Mouse (Mus musculus) forebrain, embryonic 10.5 days (tissue): ENCODE data around the gene Esp38. TPM values are rescaled to one million over a fixed set of nuclear protein-coding genes. Genes with fewer than 3 reads are reported as not detected.
"Not testable (repeated sequence)": the region's sequence is repeated elsewhere in the genome, so short reads cannot be mapped to it uniquely, and the experiment has no call there.

Source experiments
- DNase-seq: peaks from one replicate; pipeline ENCODE4 v3.0.0-alpha.2; 2017; ENCODE audit warnings: low spot score; ENCODE audit errors: extremely low spot score
- H3K27ac ChIP-seq: fragments of 300-500 bp; sonication (generic); 2 replicates; pipeline ENCODE4 v1.5.1; 2016; ENCODE audit warnings: mild to moderate bottlenecking
- H3K27me3 ChIP-seq: fragments of 300-500 bp; sonication (generic); 2 replicates; pipeline ENCODE4 v1.6.1; 2016; ENCODE audit warnings: mild to moderate bottlenecking; ENCODE audit not compliant: poor library complexity, severe bottlenecking
- H3K36me3 ChIP-seq: fragments of 300-500 bp; sonication (generic); replicated peaks from 2 replicates; pipeline ENCODE4 v1.6.1; 2016; ENCODE audit warnings: mild to moderate bottlenecking, moderate library complexity
- H3K4me1 ChIP-seq: fragments of 300-500 bp; sonication (generic); 2 replicates; pipeline ENCODE4 v1.6.1; 2016
- H3K4me3 ChIP-seq: fragments of 300-500 bp; sonication (generic); 2 replicates; pipeline ENCODE4 v1.5.1; 2016; ENCODE audit warnings: mild to moderate bottlenecking, moderate library complexity
- H3K9me3 ChIP-seq: fragments of 300-500 bp; sonication (generic); 2 replicates; pipeline ENCODE4 v1.6.1; 2016; ENCODE audit warnings: mild to moderate bottlenecking, moderate library complexity
- WGBS: fragments of 180-500 bp; shearing (Covaris S2); methylation state at CpG from one replicate; pipeline ENCODE4 v1.1.7; 2016; 5-methylcytosine and 5-hydroxymethylcytosine counted together
- polyA plus RNA-seq: library from polyadenylated mRNA; unstranded; fragments of >200 nt; fragmentation: Nextera tagmentation; extraction: Ambion mirVana; gene quantifications from 2 replicates; pipeline ENCODE4 v1.2.1, GENCODE M21; 2016

Gene Esp38
- polyA plus RNA-seq: not detected in 2 replicates

DNA sequence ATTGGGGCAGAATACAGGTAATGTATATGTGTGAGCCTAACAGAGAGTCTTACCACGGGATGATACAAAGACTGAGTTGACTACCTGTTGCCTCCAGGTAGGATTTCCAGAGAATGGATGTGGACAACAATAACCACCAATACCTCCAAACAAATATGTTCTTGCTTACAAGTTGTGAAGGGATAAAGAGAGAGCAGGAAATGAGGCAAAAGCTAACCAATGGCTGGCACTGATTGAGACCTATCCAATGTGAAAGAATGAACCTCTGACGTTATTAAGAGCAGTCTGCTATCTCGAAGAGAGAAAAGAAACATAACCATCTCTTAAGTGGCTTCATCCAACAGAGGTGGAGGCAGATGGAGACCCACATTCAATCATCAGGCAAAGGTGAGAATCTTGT lies at the start of gene Esp38:
Gene Esp38, plus strand, starts transcription at position 301 of the 400 bp plus-strand sequence.
- H3K9me3 ChIP-seq: no peaks in the 10 kb centered on the region
- H3K27ac ChIP-seq: no peak within 1 kb of the TSS
- H3K36me3 ChIP-seq: no peaks in the 10 kb centered on the region
- no peaks in the 10 kb centered on the region for H3K4me1 ChIP-seq
- no peaks in the 10 kb centered on the region for H3K27me3 ChIP-seq
- no peak within 1 kb of the TSS for H3K4me3 ChIP-seq
- WGBS: 78% methylated on average over 3 of the region's 3 CpGs
- DNase-seq: no peak

DNA sequence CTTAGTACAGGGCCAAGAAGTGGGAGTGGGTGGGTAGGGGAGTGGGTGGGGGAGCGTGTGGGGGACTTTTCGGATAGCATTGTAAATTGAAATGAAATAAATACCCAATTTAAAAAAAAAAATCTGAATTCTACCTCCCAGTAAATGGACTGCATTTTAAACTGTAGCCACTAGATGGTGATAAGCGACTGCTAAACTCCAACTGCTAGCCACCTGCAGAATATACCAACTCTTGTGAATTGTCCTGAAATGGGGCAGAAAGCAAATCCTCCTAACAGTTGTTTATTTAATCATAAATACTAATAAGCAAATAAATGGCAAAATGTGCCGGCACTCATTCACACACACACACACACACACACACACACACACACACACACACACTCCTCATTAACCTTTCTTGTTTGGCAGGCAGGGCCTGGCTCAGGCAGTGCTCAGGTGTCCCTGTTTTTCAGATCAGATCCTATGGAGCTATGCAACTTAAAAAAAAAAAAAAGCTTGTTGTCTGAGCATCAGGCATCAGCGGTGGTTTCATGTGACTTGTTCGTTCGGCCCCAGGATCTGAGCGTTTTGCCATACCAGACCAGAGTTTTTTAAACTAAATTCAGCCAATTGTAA lies 47.3 kb upstream of the Esp38 start:
- not testable (repeated sequence) for H3K9me3 ChIP-seq, H3K27ac ChIP-seq, H3K27me3 ChIP-seq, H3K36me3 ChIP-seq, H3K4me1 ChIP-seq, DNase-seq, H3K4me3 ChIP-seq
- WGBS: 49% methylated on average over 8 of the region's 8 CpGs

Other genes with a start within 250 kb of the Esp38 start
- gene AC192777.2, start 144.9 kb downstream of the Esp38 start, polyA plus RNA-seq: not detected in 2 replicates